Mouse (Mus musculus) mesoderm, embryonic 11.5 days (tissue): ENCODE results near the gene Prex1.
"Not testable (repeated sequence)": the region's sequence is repeated elsewhere in the genome, so short reads cannot be mapped to it uniquely, and the experiment has no call there.

Experiments used
- DNase-seq: peaks from one replicate; pipeline ENCODE4 v3.0.0-alpha.2; 2012; ENCODE audit warnings: low read depth, low spot score

Gene Prex1

GRCm38 (mm10) chr2:166713690-166714426 is at the start of gene Prex1:
Prex1 (minus strand) TSS chr2:166713832.
- DNase-seq: peak; percentile 98

- DNase-seq: no peak
Measured at GRCm38 (mm10) chr2:166757969-166758368, 44.3 kb upstream of the Prex1 start.

- no peak for DNase-seq
Measured at GRCm38 (mm10) chr2:166754760-166755159, 41.1 kb upstream of the Prex1 start.

GRCm38 (mm10) chr2:166754194-166754593 is 40.6 kb upstream of the Prex1 start:
- DNase-seq: no peak

- no peak for DNase-seq
Measured at GRCm38 (mm10) chr2:166750620-166751191, 37.1 kb upstream of the Prex1 start.

GRCm38 (mm10) chr2:166746261-166746913 is 32.8 kb upstream of the Prex1 start:
- not testable (repeated sequence) for DNase-seq

DNA sequence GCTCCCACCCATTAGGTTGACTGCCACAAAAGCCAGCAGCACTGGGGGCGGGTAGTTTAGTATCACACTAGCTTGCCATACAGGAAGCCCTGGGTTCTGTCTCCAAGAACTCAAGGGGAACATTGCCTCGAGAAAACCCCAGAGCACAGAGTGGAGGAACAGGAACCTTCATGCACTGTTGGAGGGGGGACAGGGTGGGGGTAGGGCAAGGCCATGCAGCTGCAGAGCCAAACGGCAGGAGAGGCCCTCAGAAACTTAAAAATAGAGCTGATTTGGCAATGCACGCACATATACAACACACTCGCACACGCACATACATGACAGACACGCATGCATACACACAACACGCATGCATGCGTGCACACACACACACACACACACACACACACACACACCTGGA is 32.2 kb upstream of the Prex1 start:
- no peak for DNase-seq

DNA sequence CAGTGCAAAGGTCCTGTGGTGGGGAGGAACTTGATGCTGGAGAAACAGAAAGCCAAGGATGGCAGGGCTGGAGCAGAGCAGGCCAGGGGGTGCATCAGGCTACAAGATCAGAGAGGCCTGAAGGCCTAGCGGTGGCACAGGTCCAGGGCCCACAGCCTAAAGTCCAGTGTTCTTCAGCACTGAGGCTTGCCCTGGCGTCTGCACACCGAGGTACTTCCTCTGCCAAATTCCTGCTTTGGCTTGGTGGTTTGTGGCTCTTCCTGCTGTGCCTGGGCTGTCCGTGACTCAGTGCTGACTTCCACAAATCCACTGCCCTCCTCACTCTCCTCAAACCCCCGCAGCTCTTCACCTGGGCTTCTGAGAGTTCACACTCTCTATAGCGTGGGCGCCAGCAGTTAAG is 30.8 kb upstream of the Prex1 start:
- no peak for DNase-seq

GRCm38 (mm10) chr2:166743504-166743903 is 29.9 kb upstream of the Prex1 start:
- no peak for DNase-seq

GRCm38 (mm10) chr2:166741445-166741844 is 27.8 kb upstream of the Prex1 start:
- DNase-seq: no peak

GRCm38 (mm10) chr2:166740396-166740795 is 26.8 kb upstream of the Prex1 start:
- DNase-seq: no peak

DNA sequence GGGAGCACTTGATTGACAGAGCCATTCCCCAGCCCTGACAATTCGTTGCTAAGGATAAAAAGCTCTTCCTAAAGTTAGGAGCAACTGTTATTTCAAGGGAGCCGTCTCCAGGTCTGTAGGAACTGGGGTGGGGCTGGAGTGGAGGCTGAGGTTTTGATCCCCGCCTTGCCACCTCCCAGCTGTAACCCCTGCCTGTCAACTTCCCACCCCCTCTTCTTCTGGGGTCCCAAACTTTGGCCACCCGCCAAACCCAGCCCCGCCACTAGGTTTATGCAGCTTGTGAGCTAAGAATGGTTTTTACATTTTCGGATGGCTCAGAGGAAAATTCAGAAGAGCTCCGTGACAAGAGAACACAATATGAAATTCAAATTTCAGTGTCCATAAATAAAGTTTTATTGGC is 23.7 kb upstream of the Prex1 start:
- no peak for DNase-seq

DNA sequence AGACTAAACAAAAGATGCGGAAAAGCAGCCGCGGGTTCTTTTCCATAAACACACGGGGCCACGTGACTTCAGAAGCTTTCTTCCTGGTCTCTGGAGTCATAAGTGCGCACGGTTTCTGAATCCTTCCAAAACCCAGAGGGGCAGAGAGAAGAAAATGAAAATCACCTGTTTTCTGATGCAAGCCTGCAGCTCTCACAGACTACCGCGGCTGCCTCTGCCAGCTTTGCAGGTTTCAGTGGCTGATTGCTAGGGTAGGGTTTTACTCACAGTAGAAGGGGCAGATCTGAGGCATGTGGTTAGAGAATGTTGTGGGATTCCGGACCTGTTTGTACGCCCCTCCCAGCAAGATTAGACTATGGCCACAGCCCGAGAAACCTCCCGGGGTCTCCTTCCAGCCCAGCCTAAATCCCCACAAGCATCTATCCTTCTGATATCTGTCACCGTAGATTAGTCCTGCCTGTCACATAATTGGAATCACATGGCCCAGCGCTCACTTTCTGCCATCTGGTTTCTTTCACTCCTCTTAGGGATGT is 21.9 kb upstream of the Prex1 start:
- DNase-seq: peak; percentile 69

GRCm38 (mm10) chr2:166732860-166733259 is 19.2 kb upstream of the Prex1 start:
- DNase-seq: no peak

GRCm38 (mm10) chr2:166732146-166732545 is 18.5 kb upstream of the Prex1 start:
- no peak for DNase-seq

GRCm38 (mm10) chr2:166731102-166731883 is 17.7 kb upstream of the Prex1 start:
- not testable (repeated sequence) for DNase-seq

GRCm38 (mm10) chr2:166730567-166730915 is 16.9 kb upstream of the Prex1 start:
- DNase-seq: no peak

- peak; percentile 71 for DNase-seq
Measured at GRCm38 (mm10) chr2:166729656-166730566, 16.3 kb upstream of the Prex1 start.

DNA sequence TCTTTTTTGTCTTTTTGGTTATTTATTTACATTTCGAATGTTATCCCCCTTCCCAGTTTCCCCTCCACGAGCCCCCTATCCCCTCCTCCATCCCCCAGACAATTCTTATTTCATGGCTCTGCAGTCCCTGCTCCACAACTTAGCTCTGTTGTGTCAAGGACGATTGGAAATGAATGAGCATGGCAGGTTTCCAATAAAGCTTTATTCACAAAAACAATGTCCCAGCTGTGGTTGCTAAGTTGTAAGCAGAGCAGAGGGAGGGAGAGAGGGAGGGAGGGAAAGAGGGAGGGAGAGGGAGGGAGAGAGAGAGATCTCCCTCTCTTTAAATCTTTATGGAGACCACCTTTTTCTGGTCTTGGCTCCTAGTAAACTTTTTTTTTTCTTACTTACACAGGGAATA is 15.4 kb upstream of the Prex1 start:
- no peak for DNase-seq

GRCm38 (mm10) chr2:166728261-166728680 is 14.6 kb upstream of the Prex1 start:
- DNase-seq: no peak

- no peak for DNase-seq
Measured at GRCm38 (mm10) chr2:166727790-166728189, 14.2 kb upstream of the Prex1 start.
